17 mouse cellular contexts compared by ENCODE assay signal in the genomic region with DNA sequence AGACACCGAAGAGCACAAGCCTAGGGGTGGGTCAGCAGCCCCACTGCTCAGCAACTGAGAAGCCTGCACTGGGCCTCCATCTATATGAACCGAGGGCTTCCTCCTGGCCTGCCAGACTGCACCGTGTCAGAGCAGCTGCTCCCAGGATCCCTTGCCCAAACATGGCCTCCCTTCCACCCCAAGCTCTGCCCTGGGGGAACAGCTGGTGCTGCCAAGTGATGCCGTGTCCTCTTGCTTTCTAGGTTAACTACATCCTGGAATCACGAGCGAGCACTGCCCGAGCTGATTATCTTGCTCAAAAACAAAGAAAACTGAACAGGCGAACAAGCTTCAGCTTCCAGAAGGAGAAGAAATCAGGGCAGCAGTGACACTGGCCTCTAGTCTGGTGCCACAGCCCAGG.
A peak's percentile ranks its signal among the peaks of the same experiment; 100 is the strongest.
DNase-seq lines count a peak whose midpoint lies in the region; ATAC-seq and TF ChIP-seq lines count a peak whose summit lies in the region.
"Had no signal": no experiment of that assay in that cellular context is flagged by ENCODE, and none has a peak within 500 bp of the region (broad histone marks: within the 10 kb centered on the region; RNA-seq: fewer than 3 reads in every experiment).

No protein-coding gene starts in this region.

- peak overlapping the region; percentile 74 for H3K27ac ChIP-seq in gastrocnemius, adult 2 months
- 0 out of 2 replicates have a peak overlapping the region, but pooled peaks have one; percentile 5 for H3K27ac ChIP-seq in neural tube, embryonic 14.5 days (ENCODE audit: low read depth, low read length)
- H3K27ac ChIP-seq in heart, embryonic 12.5 days (ENCODE audit: poor library complexity, severe bottlenecking), result no peak overlapping the region
- H3K27ac ChIP-seq: embryonic facial prominence, embryonic 12.5 days; liver, embryonic 14.5 days; macrophage had no signal

- WGBS in neural tube, embryonic 14.5 days, result 53% methylated on average over 8 of the region's 8 CpGs
- 81% methylated on average over 8 of the region's 8 CpGs for WGBS in heart, embryonic 12.5 days

- H3K9ac ChIP-seq in neural tube, embryonic 14.5 days (replicated peaks; ENCODE audit: low read depth, low read length), result no peak overlapping the region
- H3K9ac ChIP-seq in heart, embryonic 12.5 days, result no peak overlapping the region
- H3K9ac ChIP-seq: embryonic facial prominence, embryonic 12.5 days; forebrain, postnatal 0 days; liver, embryonic 14.5 days had no signal

- H3K4me3 ChIP-seq in gastrocnemius, adult 2 months, result no peak overlapping the region
- H3K4me3 ChIP-seq in neural tube, embryonic 14.5 days (ENCODE audit: low read depth, low read length), result no peak overlapping the region
- H3K4me3 ChIP-seq in heart, embryonic 12.5 days, result no peak overlapping the region
- H3K4me3 ChIP-seq: embryonic facial prominence, embryonic 12.5 days; midbrain, embryonic 10.5 days had no signal

- no peaks in the 10 kb centered on the region for H3K4me1 ChIP-seq in neural tube, embryonic 14.5 days (ENCODE audit: control insufficient read depth, insufficient read depth, low read length)
- H3K4me1 ChIP-seq in heart, embryonic 12.5 days (replicated peaks), result peaks cover 45% of the 10 kb centered on the region

- no peak for DNase-seq in gastrocnemius, adult 2 months
- DNase-seq in gastrocnemius, postnatal 25 days, result no peak
- no peak for DNase-seq in neural tube, embryonic 10.5 days (ENCODE audit: extremely low spot score, low spot score)
- DNase-seq in cerebellum, postnatal 25 days, result peak; percentile 47 to 48
- no peak for DNase-seq in c-Kit-positive CD71-positive TER-119-positive erythroid progenitor cells, embryonic 14.5 days (ENCODE audit: low spot score)
- DNase-seq: forebrain, postnatal 0 days; kidney, postnatal 10 days; thymus, postnatal 25 days had no signal

- H3K4me2 ChIP-seq in neural tube, embryonic 14.5 days (ENCODE audit: low read depth, low read length), result no peak overlapping the region
- H3K4me2 ChIP-seq in heart, embryonic 12.5 days, result no peak overlapping the region
- H3K4me2 ChIP-seq: embryonic facial prominence, embryonic 12.5 days; heart, embryonic 11.5 days had no signal

- no peak for TF ChIP-seq CTCF in gastrocnemius, adult 2 months (IDR thresholded peaks at IDR 0.05)

- ATAC-seq in neural tube, embryonic 14.5 days (ENCODE audit: low read depth), result no peak
- no peak for ATAC-seq in heart, embryonic 12.5 days (ENCODE audit: insufficient number of reproducible peaks, low FRiP score)
- ATAC-seq: activated CD4-positive, CD25-positive, alpha-beta regulatory T cell, adult 4 months; forebrain, postnatal 0 days had no signal

- no peaks in the 10 kb centered on the region for H3K27me3 ChIP-seq in neural tube, embryonic 14.5 days (ENCODE audit: control insufficient read depth, insufficient read depth, low read length)
- no peaks in the 10 kb centered on the region for H3K27me3 ChIP-seq in heart, embryonic 12.5 days (replicated peaks)
- H3K27me3 ChIP-seq: embryonic facial prominence, embryonic 12.5 days had no signal

- intact Hi-C loops in gastrocnemius, adult 2 months (cut with DNase I), result loop anchor here (10.0 kb wide), 1 partner anchor 738 kb away; the partner anchor contains the start of gene Mvb12b

- no peaks in the 10 kb centered on the region for H3K36me3 ChIP-seq in neural tube, embryonic 14.5 days (ENCODE audit: control insufficient read depth, insufficient read depth, low read length)
- H3K36me3 ChIP-seq in heart, embryonic 12.5 days, result peaks cover 19% of the 10 kb centered on the region

- no peaks in the 10 kb centered on the region for H3K9me3 ChIP-seq in neural tube, embryonic 14.5 days (ENCODE audit: control insufficient read depth, low read length)
- H3K9me3 ChIP-seq in heart, embryonic 12.5 days (replicated peaks), result no peaks in the 10 kb centered on the region
- H3K9me3 ChIP-seq: embryonic facial prominence, embryonic 12.5 days; G1E; midbrain, embryonic 10.5 days had no signal

Comparison
In these comparisons a context has a peak if more than half of its experiments do, and no peak if none do; other contexts are left out.
1. DNase-seq: peak in cerebellum, postnatal 25 days (2 of 2); none in gastrocnemius, adult 2 months (single experiment), gastrocnemius, postnatal 25 days (single experiment), neural tube, embryonic 10.5 days (single experiment) and c-Kit-positive CD71-positive TER-119-positive erythroid progenitor cells, embryonic 14.5 days (single experiment).